Mouse (Mus musculus) myocyte (in vitro differentiated cells): ENCODE results near the gene Rpsa.

Experiments
- E2F4 ChIP-seq: IDR thresholded peaks from one replicate; pipeline ENCODE4 v1.6.1; 2011; ENCODE audit warnings: mild to moderate bottlenecking, control low read depth, moderate library complexity; ENCODE audit not compliant: insufficient read depth
- MAX ChIP-seq: IDR thresholded peaks from one replicate; pipeline ENCODE4 v1.6.1; 2011; ENCODE audit warnings: low read depth, mild to moderate bottlenecking, control low read depth
- MYOD1 ChIP-seq, 3 experiments: IDR thresholded peaks; one replicate each; pipeline ENCODE4 v1.6.1; 2011; ENCODE audit warnings: control low read depth in 2 of 3, low read depth in 2 of 3, mild to moderate bottlenecking in 2 of 3, moderate library complexity in 1 of 3; ENCODE audit not compliant: insufficient read length in 2 of 3, control insufficient read depth in 1 of 3
- MYOG ChIP-seq, 3 experiments: IDR thresholded peaks; one replicate each; pipeline ENCODE4 v1.6.1; 2011; ENCODE audit warnings: control low read depth in 2 of 3, low read depth in 2 of 3, mild to moderate bottlenecking in 2 of 3; ENCODE audit not compliant: insufficient read length in 2 of 3, control insufficient read depth in 1 of 3, insufficient read depth in 1 of 3
- POLR2A ChIP-seq: IDR thresholded peaks from one replicate; pipeline ENCODE4 v1.6.1; 2011; ENCODE audit warnings: low read depth, mild to moderate bottlenecking, control low read depth, moderate library complexity; ENCODE audit not compliant: insufficient read length
- POLR2AphosphoS2 ChIP-seq: IDR thresholded peaks from one replicate; pipeline ENCODE4 v1.6.1; 2011; ENCODE audit warnings: low read depth, control low read depth; ENCODE audit not compliant: insufficient read length
- REST ChIP-seq: IDR thresholded peaks from one replicate; pipeline ENCODE4 v1.6.1; 2011; ENCODE audit warnings: mild to moderate bottlenecking, control low read depth, moderate library complexity; ENCODE audit not compliant: insufficient read depth, insufficient read length
- SRF ChIP-seq: IDR thresholded peaks from one replicate; pipeline ENCODE4 v1.6.1; 2011; ENCODE audit warnings: low read depth; ENCODE audit not compliant: control insufficient read depth, insufficient read length
- TCF12 ChIP-seq: IDR thresholded peaks from one replicate; pipeline ENCODE4 v1.6.1; 2011; ENCODE audit warnings: mild to moderate bottlenecking, control low read depth; ENCODE audit not compliant: poor library complexity, insufficient read depth, severe bottlenecking
- TCF3 ChIP-seq: IDR thresholded peaks from one replicate; pipeline ENCODE4 v1.6.1; 2011; ENCODE audit warnings: low read depth, control low read depth; ENCODE audit not compliant: insufficient read length
- USF1 ChIP-seq: IDR thresholded peaks from one replicate; pipeline ENCODE4 v1.6.1; 2011; ENCODE audit warnings: low read depth, mild to moderate bottlenecking, control low read depth, moderate library complexity

DNA sequence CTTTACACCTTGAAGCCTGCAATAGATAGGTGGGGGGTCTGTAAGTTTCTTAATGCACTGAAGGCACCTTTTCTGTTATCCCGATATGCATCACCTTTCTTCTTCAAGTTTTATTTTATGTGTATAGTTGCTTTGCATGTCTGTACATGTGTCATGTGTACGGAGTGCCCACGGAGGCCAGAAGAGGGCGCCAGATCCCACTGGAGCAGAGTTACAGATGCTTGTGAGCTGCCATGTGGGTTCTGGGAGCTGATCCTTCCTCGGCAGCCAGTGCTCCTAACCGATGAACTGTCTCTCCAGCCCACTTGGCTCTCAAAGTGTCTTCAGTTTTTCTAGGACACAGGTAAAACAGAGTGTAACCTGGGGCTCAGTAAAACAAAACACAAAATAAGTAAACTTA lies 46.2 kb upstream of the Rpsa start:
- TF ChIP-seq SRF, result no peak
- no peak for TF ChIP-seq POLR2A
- no peak for TF ChIP-seq TCF3
- no peak for TF ChIP-seq MYOG (IDR thresholded peaks at IDR 0.05; ENCODE audit: control insufficient read depth in 1 of 3, insufficient read depth in 1 of 3, insufficient read length in 2 of 3, low read depth in 2 of 3)
- TF ChIP-seq MYOD1 (IDR thresholded peaks at IDR 0.05; ENCODE audit: control insufficient read depth in 1 of 3, insufficient read length in 2 of 3, low read depth in 2 of 3), result no peak
- no peak for TF ChIP-seq USF1
- TF ChIP-seq MAX, result no peak
- TF ChIP-seq TCF12, result no peak
- TF ChIP-seq E2F4, result no peak
- TF ChIP-seq POLR2AphosphoS2, result no peak
- TF ChIP-seq REST, result no peak
